Comparison of ENCODE assay signal across 8 mouse cellular contexts in the genomic region with DNA sequence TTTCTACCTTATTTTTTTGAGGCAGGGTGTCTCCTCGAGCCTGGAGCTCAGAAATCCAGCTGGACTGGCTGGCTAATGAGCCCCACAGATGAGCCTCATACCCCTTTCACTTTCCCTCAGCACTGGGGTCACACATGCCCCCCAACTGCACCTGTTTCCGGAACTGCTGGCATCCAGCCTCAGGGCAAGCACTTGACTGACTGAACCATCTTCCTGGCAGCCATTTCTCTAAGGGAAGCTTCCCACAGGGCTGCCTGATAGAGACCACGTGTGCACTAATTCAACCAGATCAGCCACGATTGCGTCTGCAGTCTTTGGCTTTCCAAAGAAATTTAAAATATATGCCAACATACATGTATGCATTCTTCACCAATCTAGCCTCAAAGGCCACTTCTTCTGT. TPM values are rescaled to one million over a fixed set of nuclear protein-coding genes. Genes with fewer than 3 reads are reported as not detected.
A peak's percentile ranks its signal among the peaks of the same experiment; 100 is the strongest.
DNase-seq lines count a peak whose midpoint lies in the region; ATAC-seq lines count a peak whose summit lies in the region.
"Had no signal": no experiment of that assay in that cellular context is flagged by ENCODE, and none has a peak within 500 bp of the region (broad histone marks: within the 10 kb centered on the region; RNA-seq: fewer than 3 reads in every experiment).

No protein-coding gene starts in this region.

- H3K36me3 ChIP-seq in lung, embryonic 16.5 days (ENCODE audit: control insufficient read depth, insufficient read depth, low read length): peaks cover 5% of the 10 kb centered on the region
- H3K36me3 ChIP-seq in forebrain, embryonic 13.5 days (ENCODE audit: poor library complexity, severe bottlenecking): peaks cover 77% of the 10 kb centered on the region
- H3K36me3 ChIP-seq in hindbrain, embryonic 14.5 days (replicated peaks; ENCODE audit: control insufficient read depth, insufficient read depth): no peaks in the 10 kb centered on the region
- H3K36me3 ChIP-seq in neural tube, embryonic 14.5 days (ENCODE audit: control insufficient read depth, insufficient read depth, low read length): no peaks in the 10 kb centered on the region

- DNase-seq in lung, postnatal 36 days: no peak
- DNase-seq in hindbrain, embryonic 14.5 days (ENCODE audit: low spot score): no peak
- no peak for DNase-seq in frontal cortex, postnatal 25 days (ENCODE audit: low spot score in 2 of 2)
- DNase-seq: gastrocnemius, postnatal 14 days had no signal

- WGBS in lung, embryonic 16.5 days: 81% methylated on average over 5 of the region's 5 CpGs
- 41% methylated on average over 5 of the region's 5 CpGs for WGBS in forebrain, embryonic 13.5 days
- 32% methylated on average over 5 of the region's 5 CpGs for WGBS in hindbrain, embryonic 14.5 days
- WGBS in neural tube, embryonic 14.5 days: 55% methylated on average over 5 of the region's 5 CpGs

- H3K9ac ChIP-seq in lung, embryonic 16.5 days (ENCODE audit: low read length): no peak overlapping the region
- H3K9ac ChIP-seq in forebrain, embryonic 13.5 days: no peak overlapping the region
- no peak overlapping the region for H3K9ac ChIP-seq in hindbrain, embryonic 14.5 days
- no peak overlapping the region for H3K9ac ChIP-seq in neural tube, embryonic 14.5 days (replicated peaks; ENCODE audit: low read depth, low read length)

- no peak overlapping the region for H3K4me2 ChIP-seq in lung, embryonic 16.5 days (ENCODE audit: low read depth, low read length)
- H3K4me2 ChIP-seq in forebrain, embryonic 13.5 days: peak overlapping the region; percentile 4; the same call in 1 of the 2 replicates
- H3K4me2 ChIP-seq in hindbrain, embryonic 14.5 days (replicated peaks): peak overlapping the region; percentile 27; the same call in 1 of the 2 replicates
- H3K4me2 ChIP-seq in neural tube, embryonic 14.5 days (ENCODE audit: low read depth, low read length): peak overlapping the region; percentile 18; the same call in 1 of the 2 replicates

- no peak overlapping the region for H3K4me3 ChIP-seq in lung, embryonic 16.5 days (ENCODE audit: low read length)
- no peak overlapping the region for H3K4me3 ChIP-seq in forebrain, embryonic 13.5 days
- H3K4me3 ChIP-seq in hindbrain, embryonic 14.5 days (replicated peaks; ENCODE audit: low read length): no peak overlapping the region
- H3K4me3 ChIP-seq in neural tube, embryonic 14.5 days (ENCODE audit: low read depth, low read length): no peak overlapping the region

- H3K27ac ChIP-seq in lung, embryonic 16.5 days (ENCODE audit: low read length): peak overlapping the region; percentile 4; the same call in 1 of the 2 replicates
- H3K27ac ChIP-seq in forebrain, embryonic 13.5 days: peak overlapping the region; percentile 53
- peak overlapping the region; percentile 80 for H3K27ac ChIP-seq in hindbrain, embryonic 14.5 days
- peak overlapping the region; percentile 69 for H3K27ac ChIP-seq in neural tube, embryonic 14.5 days (ENCODE audit: low read depth, low read length)

- peaks cover 21% of the 10 kb centered on the region for H3K4me1 ChIP-seq in lung, embryonic 16.5 days (replicated peaks; ENCODE audit: control insufficient read depth, insufficient read depth, low read length)
- peaks cover 49% of the 10 kb centered on the region for H3K4me1 ChIP-seq in forebrain, embryonic 13.5 days
- peaks cover 39% of the 10 kb centered on the region for H3K4me1 ChIP-seq in hindbrain, embryonic 14.5 days (replicated peaks; ENCODE audit: control insufficient read depth, insufficient read depth, low read length)
- H3K4me1 ChIP-seq in neural tube, embryonic 14.5 days (ENCODE audit: control insufficient read depth, insufficient read depth, low read length): peaks cover 13% of the 10 kb centered on the region; the same call in 1 of the 2 replicates

- no peak for ATAC-seq in lung, embryonic 16.5 days (ENCODE audit: low read depth)
- peak; percentile 50; the same call in 1 of the 2 replicates for ATAC-seq in forebrain, embryonic 13.5 days
- no peak for ATAC-seq in hindbrain, embryonic 14.5 days (ENCODE audit: low FRiP score)
- ATAC-seq in neural tube, embryonic 14.5 days (ENCODE audit: low read depth): no peak
- ATAC-seq in erythroid progenitor cell, adult 5-6 weeks (replicated peaks; ENCODE audit: low FRiP score, poor library complexity, severe bottlenecking): no peak

- no peaks in the 10 kb centered on the region for H3K27me3 ChIP-seq in lung, embryonic 16.5 days (ENCODE audit: control insufficient read depth, insufficient read depth, low read depth, low read length)
- no peaks in the 10 kb centered on the region for H3K27me3 ChIP-seq in forebrain, embryonic 13.5 days
- no peaks in the 10 kb centered on the region for H3K27me3 ChIP-seq in hindbrain, embryonic 14.5 days (ENCODE audit: control insufficient read depth, insufficient read depth, low read length)
- no peaks in the 10 kb centered on the region for H3K27me3 ChIP-seq in neural tube, embryonic 14.5 days (ENCODE audit: control insufficient read depth, insufficient read depth, low read length)

- H3K9me3 ChIP-seq in lung, embryonic 16.5 days (ENCODE audit: control insufficient read depth, low read length): no peaks in the 10 kb centered on the region
- no peaks in the 10 kb centered on the region for H3K9me3 ChIP-seq in forebrain, embryonic 13.5 days (replicated peaks)
- H3K9me3 ChIP-seq in hindbrain, embryonic 14.5 days (ENCODE audit: control insufficient read depth, low read length): no peaks in the 10 kb centered on the region
- H3K9me3 ChIP-seq in neural tube, embryonic 14.5 days (ENCODE audit: control insufficient read depth, low read length): no peaks in the 10 kb centered on the region

RNA-seq across cellular contexts. Expression of a gene that starts 37.1 kb away (rescaled TPM):
- 154 and 168 TPM in 2 replicates for polyA plus RNA-seq in lung, embryonic 16.5 days (2015; fragmentation: Nextera tagmentation; extraction: Ambion mirVana)
- 113 and 117 TPM in 2 replicates for polyA plus RNA-seq in forebrain, embryonic 13.5 days (2015; fragmentation: Nextera tagmentation; extraction: Ambion mirVana)
- polyA plus RNA-seq in hindbrain, embryonic 14.5 days (2014; fragmentation: Nextera tagmentation; extraction: Ambion mirVana): 60.1 and 67.4 TPM in 2 replicates
- 50.5 and 62.8 TPM in 2 replicates for polyA plus RNA-seq in neural tube, embryonic 14.5 days (2014; fragmentation: Nextera tagmentation; extraction: Ambion mirVana)
- 59.5 and 69.6 TPM in 2 replicates for total RNA-seq in erythroid progenitor cell, adult 5-6 weeks (2015; ENCODE audit: low replicate concordance)
- 196 and 254 TPM in 2 replicates for total RNA-seq in erythroid progenitor cell, adult 5-6 weeks (2017; ENCODE audit: low replicate concordance)

Comparison
In these comparisons a context has a peak if more than half of its experiments do, and no peak if none do; other contexts are left out.
1. H3K27ac ChIP-seq: peak in every context shown above with its lines; median percentile 80 in hindbrain, embryonic 14.5 days; 69 in neural tube, embryonic 14.5 days; 53 in forebrain, embryonic 13.5 days; 4 in lung, embryonic 16.5 days.